Mouse (Mus musculus): ENCODE results near the gene Inhbe. TPM values are rescaled to one million over a fixed set of nuclear protein-coding genes. Genes with fewer than 3 reads are reported as not detected.

The Inhbe gene
- polyA plus RNA-seq, 1 experiment from 2014 or later: not detected

DNA sequence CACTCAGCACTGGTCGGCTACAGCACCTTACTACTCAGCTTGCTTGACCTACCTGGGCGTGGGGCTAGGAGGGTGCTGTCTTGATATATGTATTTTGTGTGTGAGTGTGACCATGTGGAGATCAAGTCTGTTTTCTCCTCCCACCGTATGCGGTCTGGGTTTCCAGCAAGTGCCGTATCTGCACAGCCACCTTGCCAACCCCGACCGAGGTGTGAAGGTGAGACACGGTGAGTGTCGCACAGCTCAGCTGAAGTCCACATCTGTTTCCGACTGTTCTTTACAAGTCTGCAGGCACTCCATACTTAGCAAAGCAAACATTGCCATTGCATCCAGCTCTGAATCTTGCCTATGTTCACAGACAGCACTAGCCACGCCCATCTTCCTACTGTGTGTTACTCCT lies 51.1 kb downstream of the Inhbe start:
- H3K9me3 ChIP-seq: no peaks in the 10 kb centered on the region
- H3K4me2 ChIP-seq: no peak overlapping the region
- 90% methylated on average over 11 of the region's 11 CpGs for WGBS
- H3K27ac ChIP-seq (replicated peaks): no peak overlapping the region
- H3K27me3 ChIP-seq (replicated peaks): no peaks in the 10 kb centered on the region
- H3K9ac ChIP-seq: no peak overlapping the region
- no peak for ATAC-seq (ENCODE audit: extremely low read depth, insufficient number of reproducible peaks, low FRiP score, low TSS enrichment)
- no peaks in the 10 kb centered on the region for H3K4me1 ChIP-seq
- no peak overlapping the region for H3K4me3 ChIP-seq
- peaks cover 98% of the 10 kb centered on the region for H3K36me3 ChIP-seq

- Histone ChIP-seq H3K36me3 (peaks cover 98% of the 10 kb centered on the region), H3K4me2 (no peak overlapping the region), H3K27me3 (replicated peaks) (no peaks in the 10 kb centered on the region), H3K27ac (replicated peaks) (no peak overlapping the region), H3K9me3 (no peaks in the 10 kb centered on the region), H3K4me3 (no peak overlapping the region), H3K4me1 (peaks cover 20% of the 10 kb centered on the region), H3K9ac (no peak overlapping the region)
- 91% methylated on average over 6 of the region's 6 CpGs for WGBS
- no peak for ATAC-seq (ENCODE audit: extremely low read depth, insufficient number of reproducible peaks, low FRiP score, low TSS enrichment)
These were observed 53.9 kb downstream of the Inhbe start for GRCm38 (mm10) chr10:127300361-127300760.

Other genes starting within 250 kb of the Inhbe start
- gene Os9, start 233.3 kb downstream of the Inhbe start, polyA plus RNA-seq (2015; fragmentation: Nextera tagmentation; extraction: Ambion mirVana): 48.0 and 49.5 TPM in 2 replicates
- gene B4galnt1, start 189.2 kb downstream of the Inhbe start, polyA plus RNA-seq (2015; fragmentation: Nextera tagmentation; extraction: Ambion mirVana): 1.2 and 1.7 TPM in 2 replicates
- 18.0 and 21.5 TPM in 2 replicates for gene Slc26a10, start 173.8 kb downstream of the Inhbe start, polyA plus RNA-seq (2015; fragmentation: Nextera tagmentation; extraction: Ambion mirVana)
- 21.4 and 21.6 TPM in 2 replicates for gene Arhgef25, start 164.3 kb downstream of the Inhbe start, polyA plus RNA-seq (2015; fragmentation: Nextera tagmentation; extraction: Ambion mirVana)
- 65.2 and 67.7 TPM in 2 replicates for gene Dtx3, start 158.7 kb downstream of the Inhbe start, polyA plus RNA-seq (2015; fragmentation: Nextera tagmentation; extraction: Ambion mirVana)
- gene Pip4k2c, start 142.8 kb downstream of the Inhbe start, polyA plus RNA-seq (2015; fragmentation: Nextera tagmentation; extraction: Ambion mirVana): 23.2 and 23.8 TPM in 2 replicates
- gene Kif5a, start 91.1 kb downstream of the Inhbe start, polyA plus RNA-seq (2015; fragmentation: Nextera tagmentation; extraction: Ambion mirVana): 0.32 and 0.63 TPM in 2 replicates
- gene Dctn2, start 88.0 kb downstream of the Inhbe start, polyA plus RNA-seq (2015; fragmentation: Nextera tagmentation; extraction: Ambion mirVana): 133 and 136 TPM in 2 replicates
- 12.6 and 12.7 TPM in 2 replicates for gene Mbd6, start 65.4 kb downstream of the Inhbe start, polyA plus RNA-seq (2015; fragmentation: Nextera tagmentation; extraction: Ambion mirVana)
- 84.0 and 86.4 TPM in 2 replicates for gene Mars, start 42.6 kb downstream of the Inhbe start, polyA plus RNA-seq (2015; fragmentation: Nextera tagmentation; extraction: Ambion mirVana)
- gene Arhgap9, start 32.4 kb downstream of the Inhbe start, polyA plus RNA-seq (2015; fragmentation: Nextera tagmentation; extraction: Ambion mirVana): 1.7 and 1.9 TPM in 2 replicates
- gene Gli1, start 12.4 kb downstream of the Inhbe start, polyA plus RNA-seq (2015; fragmentation: Nextera tagmentation; extraction: Ambion mirVana): 0.93 and 1.4 TPM in 2 replicates
- not detected in 2 replicates for gene Inhbc, start 16.0 kb upstream of the Inhbe start, polyA plus RNA-seq (2015; fragmentation: Nextera tagmentation; extraction: Ambion mirVana)
- 29.1 and 30.4 TPM in 2 replicates for gene R3hdm2, start 25.9 kb upstream of the Inhbe start, polyA plus RNA-seq (2015; fragmentation: Nextera tagmentation; extraction: Ambion mirVana)
- 0.76 and 1.0 TPM in 2 replicates for gene Stac3, start 147.3 kb upstream of the Inhbe start, polyA plus RNA-seq (2015; fragmentation: Nextera tagmentation; extraction: Ambion mirVana)
- gene Ndufa4l2, start 160.6 kb upstream of the Inhbe start, polyA plus RNA-seq (2015; fragmentation: Nextera tagmentation; extraction: Ambion mirVana): 14.2 and 18.1 TPM in 2 replicates
- gene Shmt2, start 168.0 kb upstream of the Inhbe start, polyA plus RNA-seq (2015; fragmentation: Nextera tagmentation; extraction: Ambion mirVana): 78.3 and 84.5 TPM in 2 replicates
- 0.62 TPM in 2 replicates for gene Nxph4, start 180.1 kb upstream of the Inhbe start, polyA plus RNA-seq (2015; fragmentation: Nextera tagmentation; extraction: Ambion mirVana)